ENCODE assay signal across 25 mouse cellular contexts in the genomic region with DNA sequence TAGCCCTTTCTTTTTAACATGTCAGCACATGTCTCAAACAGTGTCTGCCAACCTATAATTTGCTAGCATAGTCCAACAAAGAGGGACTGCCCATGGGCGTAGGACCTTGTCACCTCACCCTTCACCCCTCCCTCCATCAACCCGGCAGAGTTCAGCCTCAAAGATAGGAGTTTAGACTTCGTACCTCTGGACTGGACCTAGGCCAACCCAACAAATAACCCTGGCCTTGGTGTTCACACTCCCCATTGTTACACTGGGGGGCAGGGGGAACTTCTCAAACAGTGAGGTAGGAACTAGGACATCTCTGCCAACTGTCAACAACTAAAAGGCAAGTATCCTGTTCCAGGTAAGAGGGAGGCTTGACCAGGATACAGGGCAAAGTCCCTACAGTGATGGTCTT.
DNase-seq lines count a peak whose midpoint lies in the region; ATAC-seq and TF ChIP-seq lines count a peak whose summit lies in the region.
"Had no signal": no experiment of that assay in that cellular context is flagged by ENCODE, and none has a peak within 500 bp of the region (broad histone marks: within the 10 kb centered on the region; RNA-seq: fewer than 3 reads in every experiment).

No protein-coding gene starts in this region.

- no peaks in the 10 kb centered on the region for H3K27me3 ChIP-seq in forebrain, embryonic 11.5 days (ENCODE audit: control insufficient read depth, insufficient read depth, low read length)
- no peaks in the 10 kb centered on the region for H3K27me3 ChIP-seq in forebrain, embryonic 15.5 days
- no peaks in the 10 kb centered on the region for H3K27me3 ChIP-seq in liver, adult 2 months (ENCODE audit: control insufficient read depth, insufficient read depth, low read length)
- H3K27me3 ChIP-seq: embryonic facial prominence, embryonic 13.5 days; Patski had no signal

- ATAC-seq in forebrain, embryonic 11.5 days (replicated peaks; ENCODE audit: low FRiP score) = no peak
- ATAC-seq in forebrain, embryonic 15.5 days (replicated peaks) = no peak
- ATAC-seq: activated CD4-positive, CD25-positive, alpha-beta regulatory T cell, adult 4 months; CD4-positive, CD25-positive, alpha-beta regulatory T cell, adult 4 months; hindbrain, postnatal 0 days; midbrain, embryonic 16.5 days; Patski had no signal

- no peaks in the 10 kb centered on the region for H3K36me3 ChIP-seq in forebrain, embryonic 11.5 days (ENCODE audit: control insufficient read depth, insufficient read depth, low read length)
- no peaks in the 10 kb centered on the region for H3K36me3 ChIP-seq in forebrain, embryonic 15.5 days
- no peaks in the 10 kb centered on the region for H3K36me3 ChIP-seq in liver, adult 2 months (ENCODE audit: control insufficient read depth, insufficient read depth, low read length)
- H3K36me3 ChIP-seq: embryonic facial prominence, embryonic 13.5 days had no signal

- no peak overlapping the region for H3K27ac ChIP-seq in forebrain, embryonic 11.5 days (ENCODE audit: low read depth, low read length)
- no peak overlapping the region for H3K27ac ChIP-seq in forebrain, embryonic 15.5 days (replicated peaks)
- H3K27ac ChIP-seq in liver, adult 2 months (replicated peaks; ENCODE audit: insufficient read depth, low read depth, low read length) = 0 out of 2 replicates have a peak overlapping the region, but pooled peaks have one; percentile 37
- H3K27ac ChIP-seq: embryonic facial prominence, embryonic 13.5 days; hindbrain, postnatal 0 days; left cerebral cortex, adult 2 months had no signal

- peak; percentile 21 for DNase-seq in forebrain, embryonic 11.5 days (ENCODE audit: low spot score)
- peak; percentile 90 for DNase-seq in liver, adult 2 months (ENCODE audit: extremely low read depth, low read depth, low spot score)
- no peak for DNase-seq in liver
- peak; percentile 85 for DNase-seq in large intestine, adult 2 months (ENCODE audit: low read depth, low spot score)
- DNase-seq in yolk sac, embryonic 10.5 days (ENCODE audit: low spot score) = peak; percentile 41
- DNase-seq in layer of hippocampus, postnatal 25 days (ENCODE audit: extremely low spot score in 1 of 2, low spot score in 1 of 2) = no peak
- DNase-seq: adrenal gland, postnatal 10 days; cerebellum, postnatal 10 days; gastrocnemius, postnatal 10 days; heart, adult 18-20 months; heart, postnatal 36 days; kidney, postnatal 10 days; lung, adult 18-20 months; lung, postnatal 14 days; right cerebral cortex, postnatal 14 days; thymus, postnatal 14 days had no signal

- no peak for TF ChIP-seq POLR2A in liver, adult 2 months (IDR thresholded peaks at IDR 0.05; ENCODE audit: extremely low read depth, insufficient read depth, low read length)

- no peak overlapping the region for H3K4me3 ChIP-seq in forebrain, embryonic 11.5 days (ENCODE audit: low read depth, low read length)
- H3K4me3 ChIP-seq in forebrain, embryonic 15.5 days = no peak overlapping the region
- H3K4me3 ChIP-seq in liver, adult 2 months (ENCODE audit: insufficient read depth, low read depth, low read length) = no peak overlapping the region
- H3K4me3 ChIP-seq: embryonic facial prominence, embryonic 13.5 days; left cerebral cortex, adult 2 months; megakaryocyte, embryonic 14.5 days had no signal

- no peak overlapping the region for H3K4me2 ChIP-seq in forebrain, embryonic 11.5 days (ENCODE audit: low read depth, low read length, severe bottlenecking)
- H3K4me2 ChIP-seq in forebrain, embryonic 15.5 days (replicated peaks) = no peak overlapping the region
- H3K4me2 ChIP-seq: embryonic facial prominence, embryonic 13.5 days had no signal

- H3K9ac ChIP-seq in forebrain, embryonic 11.5 days (ENCODE audit: low read length) = no peak overlapping the region
- no peak overlapping the region for H3K9ac ChIP-seq in forebrain, embryonic 15.5 days (replicated peaks)
- no peak overlapping the region for H3K9ac ChIP-seq in liver, adult 2 months (ENCODE audit: low read depth, low read length)
- H3K9ac ChIP-seq: embryonic facial prominence, embryonic 13.5 days had no signal

- no peaks in the 10 kb centered on the region for H3K79me2 ChIP-seq in liver, adult 2 months (ENCODE audit: control insufficient read depth, insufficient read depth, low read length)

- H3K9me3 ChIP-seq in forebrain, embryonic 11.5 days (ENCODE audit: control insufficient read depth, low read length) = no peaks in the 10 kb centered on the region
- H3K9me3 ChIP-seq in forebrain, embryonic 15.5 days = no peaks in the 10 kb centered on the region
- H3K9me3 ChIP-seq: embryonic facial prominence, embryonic 13.5 days; megakaryocyte, embryonic 14.5 days had no signal

- H3K4me1 ChIP-seq in forebrain, embryonic 11.5 days (replicated peaks; ENCODE audit: control insufficient read depth, insufficient read depth, low read length) = 0 out of 2 replicates have a peak, but pooled peaks cover 3% of the 10 kb centered on the region
- H3K4me1 ChIP-seq in forebrain, embryonic 15.5 days = no peaks in the 10 kb centered on the region
- peaks cover 8% of the 10 kb centered on the region for H3K4me1 ChIP-seq in liver, adult 2 months (ENCODE audit: control insufficient read depth, insufficient read depth, low read length)

- WGBS in forebrain, embryonic 11.5 days = 83% methylated on average over 3 of the region's 3 CpGs
- WGBS in forebrain, embryonic 15.5 days = 79% methylated on average over 3 of the region's 3 CpGs
- WGBS in liver, adult 2 months = 20% methylated on average over 3 of the region's 3 CpGs
- 35% methylated on average over 3 of the region's 3 CpGs for WGBS in large intestine, adult 2 months

- no peak for TF ChIP-seq CTCF in liver, adult 2 months (IDR thresholded peaks at IDR 0.05; ENCODE audit: low read depth, low read length)

Comparison
In these comparisons a context has a peak if more than half of its experiments do, and no peak if none do; other contexts are left out.
1. DNase-seq: peak in forebrain, embryonic 11.5 days (single experiment), liver, adult 2 months (single experiment), large intestine, adult 2 months (single experiment) and yolk sac, embryonic 10.5 days (single experiment); none in liver (single experiment) and layer of hippocampus, postnatal 25 days (0 of 2).